Mouse (Mus musculus): ENCODE results near the gene Irak2. TPM values are rescaled to one million over a fixed set of nuclear protein-coding genes. Genes with fewer than 3 reads are reported as not detected.
A peak's percentile ranks its signal among the peaks of the same experiment; 100 is the strongest.

Gene Irak2
- polyA plus RNA-seq, 1 experiment from 2014 or later, result 15.6 TPM

- no peaks in the 10 kb centered on the region for H3K36me3 ChIP-seq (ENCODE audit: insufficient read depth, low read length)
- ATAC-seq, result no peak
- H3K27ac ChIP-seq (ENCODE audit: low read length), result no peak overlapping the region
- no peak for DNase-seq (ENCODE audit: low spot score)
- peaks cover 4% of the 10 kb centered on the region for H3K4me1 ChIP-seq (ENCODE audit: insufficient read depth, low read depth, low read length)
- 94% methylated on average over 3 of the region's 3 CpGs for WGBS
- no peak for TF ChIP-seq CTCF (IDR thresholded peaks at IDR 0.05)
- no peak for TF ChIP-seq EP300 (IDR thresholded peaks at IDR 0.05)
- no peak overlapping the region for H3K9ac ChIP-seq (replicated peaks; ENCODE audit: low read depth)
- no peak overlapping the region for H3K4me2 ChIP-seq (replicated peaks; ENCODE audit: low read depth, low read length)
- no peak overlapping the region for H3K4me3 ChIP-seq (ENCODE audit: low read depth, low read length)
- no peaks in the 10 kb centered on the region for H3K27me3 ChIP-seq (replicated peaks; ENCODE audit: insufficient read depth, low read length)
- H3K9me3 ChIP-seq (ENCODE audit: low read length), result no peaks in the 10 kb centered on the region
Measured at GRCm38 (mm10) chr6:113655475-113655874, 17.2 kb downstream of the Irak2 start.

DNA sequence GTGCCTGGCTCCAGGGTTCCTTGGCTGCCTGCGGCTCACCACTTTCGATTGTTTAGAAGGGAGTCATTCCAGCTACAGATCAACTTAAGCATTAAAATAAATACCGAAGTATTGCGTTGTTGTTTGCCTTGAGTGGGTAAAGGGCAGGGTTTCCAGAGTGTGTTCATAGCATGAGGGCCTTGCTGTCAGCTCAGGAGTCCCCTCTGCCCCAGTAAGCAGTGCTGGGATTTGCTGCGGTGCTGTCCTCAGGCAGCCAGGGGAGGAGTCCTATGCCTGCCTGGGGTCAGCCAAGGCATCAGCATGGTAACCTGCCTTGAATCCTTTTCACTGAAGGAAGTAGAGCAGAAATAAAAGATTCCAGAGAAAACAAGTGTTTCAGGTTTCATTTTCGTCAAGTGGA is 18.6 kb downstream of the Irak2 start:
- H3K4me3 ChIP-seq (ENCODE audit: low read depth, low read length), result no peak overlapping the region
- H3K27me3 ChIP-seq (replicated peaks; ENCODE audit: insufficient read depth, low read length), result no peaks in the 10 kb centered on the region
- H3K9me3 ChIP-seq (ENCODE audit: low read length), result no peaks in the 10 kb centered on the region
- ATAC-seq (peak; percentile 93), DNase-seq (ENCODE audit: low spot score) (peak; percentile 91)
- WGBS, result 55% methylated on average over 6 of the region's 6 CpGs
- TF ChIP-seq CTCF (IDR thresholded peaks at IDR 0.05) (no peak), EP300 (IDR thresholded peaks at IDR 0.05) (peak; percentile 73)
- H3K4me1 ChIP-seq (ENCODE audit: insufficient read depth, low read depth, low read length), result peaks cover 4% of the 10 kb centered on the region
- H3K9ac ChIP-seq (replicated peaks; ENCODE audit: low read depth), result no peak overlapping the region
- no peak overlapping the region for H3K4me2 ChIP-seq (replicated peaks; ENCODE audit: low read depth, low read length)
- peak overlapping the region; percentile 66 for H3K27ac ChIP-seq (ENCODE audit: low read length)
- no peaks in the 10 kb centered on the region for H3K36me3 ChIP-seq (ENCODE audit: insufficient read depth, low read length)

DNA sequence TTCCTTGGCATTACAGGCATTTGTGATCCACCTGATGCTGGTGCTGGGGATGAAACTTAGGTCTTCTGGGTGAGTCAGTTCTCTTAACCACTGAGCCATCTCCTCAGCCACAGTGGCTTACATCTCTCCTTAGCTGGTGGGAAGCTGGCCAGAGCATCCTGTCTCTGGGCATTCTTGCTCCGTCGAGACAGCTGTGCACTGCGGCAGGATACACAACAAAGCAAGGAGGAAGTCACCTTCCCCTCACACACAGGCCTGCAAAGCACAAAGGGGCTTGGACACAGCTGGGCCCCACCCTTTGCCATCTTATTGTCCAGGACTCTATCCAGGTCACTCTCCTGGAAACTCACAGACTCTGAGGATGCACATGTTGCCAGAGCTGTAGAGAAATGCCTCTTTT is 20.0 kb downstream of the Irak2 start:
- TF ChIP-seq CTCF (IDR thresholded peaks at IDR 0.05), result no peak
- TF ChIP-seq EP300 (IDR thresholded peaks at IDR 0.05), result no peak
- H3K4me1 ChIP-seq (ENCODE audit: insufficient read depth, low read depth, low read length), result peaks cover 4% of the 10 kb centered on the region
- 0 out of 2 replicates have a peak, but pooled peaks have one; percentile 3 for ATAC-seq
- WGBS, result 44% methylated on average over 3 of the region's 3 CpGs
- no peaks in the 10 kb centered on the region for H3K27me3 ChIP-seq (replicated peaks; ENCODE audit: insufficient read depth, low read length)
- H3K4me2 ChIP-seq (replicated peaks; ENCODE audit: low read depth, low read length), result no peak overlapping the region
- 0 out of 2 replicates have a peak overlapping the region, but pooled peaks have one; percentile 26 for H3K27ac ChIP-seq (ENCODE audit: low read length)
- H3K9ac ChIP-seq (replicated peaks; ENCODE audit: low read depth), result no peak overlapping the region
- H3K9me3 ChIP-seq (ENCODE audit: low read length), result no peaks in the 10 kb centered on the region
- H3K36me3 ChIP-seq (ENCODE audit: insufficient read depth, low read length), result no peaks in the 10 kb centered on the region
- no peak overlapping the region for H3K4me3 ChIP-seq (ENCODE audit: low read depth, low read length)
- DNase-seq (ENCODE audit: low spot score), result no peak

DNA sequence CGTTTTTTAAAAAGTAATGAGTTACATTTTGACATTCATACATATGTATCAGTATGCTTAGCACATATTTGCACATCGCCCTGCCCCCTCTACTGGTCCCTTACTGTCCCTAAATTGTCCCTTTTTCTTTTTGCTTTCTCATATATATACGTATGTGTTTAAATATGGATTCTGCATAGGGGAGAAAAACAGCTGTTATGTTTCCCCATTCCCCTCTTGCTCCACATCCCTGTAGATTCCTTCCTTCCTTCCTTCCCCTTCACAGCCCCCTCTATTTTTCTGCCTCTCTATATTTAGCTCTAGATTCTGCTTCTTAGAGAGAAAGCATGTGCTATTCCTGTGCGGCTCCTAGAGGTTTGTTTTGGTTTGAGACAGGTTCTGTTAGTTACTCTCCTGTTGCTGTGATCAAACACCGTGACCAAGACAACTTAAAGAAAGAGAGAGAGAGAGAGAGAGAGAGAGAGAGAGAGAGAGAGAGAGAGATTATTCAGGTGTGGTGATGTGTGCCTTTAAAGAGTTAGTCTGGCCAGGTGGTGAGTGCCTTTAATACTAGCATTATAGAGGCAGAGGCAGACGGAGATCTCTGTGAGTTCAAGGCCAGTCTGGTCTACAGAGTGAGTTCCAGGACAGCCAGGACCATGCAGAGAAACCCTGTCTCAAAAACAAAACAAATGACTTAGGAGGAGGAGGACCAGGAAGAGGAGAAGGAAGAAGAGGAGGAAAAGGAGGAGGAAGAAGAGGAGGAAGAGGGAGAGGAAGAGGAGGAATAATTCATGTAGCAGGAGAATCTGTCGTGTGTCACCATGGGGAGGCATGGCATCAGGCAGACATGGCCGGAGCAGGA is 21.6 kb downstream of the Irak2 start:
- ATAC-seq, result no peak
- Histone ChIP-seq H3K9me3 (ENCODE audit: low read length) (no peaks in the 10 kb centered on the region), H3K36me3 (ENCODE audit: insufficient read depth, low read length) (no peaks in the 10 kb centered on the region), H3K4me3 (ENCODE audit: low read depth, low read length) (no peak overlapping the region), H3K27ac (ENCODE audit: low read length) (peak overlapping the region; percentile 7; the same call in 1 of the 2 replicates), H3K4me1 (ENCODE audit: insufficient read depth, low read depth, low read length) (no peaks in the 10 kb centered on the region; the same call in 1 of the 2 replicates), H3K9ac (replicated peaks; ENCODE audit: low read depth) (no peak overlapping the region), H3K27me3 (replicated peaks; ENCODE audit: insufficient read depth, low read length) (no peaks in the 10 kb centered on the region), H3K4me2 (replicated peaks; ENCODE audit: low read depth, low read length) (no peak overlapping the region)
- peak; percentile 63 for DNase-seq (ENCODE audit: low spot score)
- no peak for TF ChIP-seq EP300 (IDR thresholded peaks at IDR 0.05)
- TF ChIP-seq CTCF (IDR thresholded peaks at IDR 0.05), result no peak
- WGBS, result 53% methylated on average over 8 of the region's 8 CpGs

- WGBS, result 60% methylated on average over 14 of the region's 14 CpGs
- H3K4me3 ChIP-seq (ENCODE audit: low read depth, low read length), result no peak overlapping the region
- peak overlapping the region; percentile 38; the same call in 1 of the 2 replicates for H3K27ac ChIP-seq (ENCODE audit: low read length)
- DNase-seq (ENCODE audit: low spot score) (no peak), ATAC-seq (no peak)
- H3K9ac ChIP-seq (replicated peaks; ENCODE audit: low read depth), result no peak overlapping the region
- H3K4me2 ChIP-seq (replicated peaks; ENCODE audit: low read depth, low read length), result no peak overlapping the region
- no peaks in the 10 kb centered on the region for H3K27me3 ChIP-seq (replicated peaks; ENCODE audit: insufficient read depth, low read length)
- no peaks in the 10 kb centered on the region for H3K9me3 ChIP-seq (ENCODE audit: low read length)
- TF ChIP-seq CTCF (IDR thresholded peaks at IDR 0.05) (no peak), EP300 (IDR thresholded peaks at IDR 0.05) (no peak)
- no peaks in the 10 kb centered on the region for H3K36me3 ChIP-seq (ENCODE audit: insufficient read depth, low read length)
- H3K4me1 ChIP-seq (ENCODE audit: insufficient read depth, low read depth, low read length), result no peaks in the 10 kb centered on the region; the same call in 1 of the 2 replicates
Measured at GRCm38 (mm10) chr6:113660492-113661352, 22.5 kb downstream of the Irak2 start.

Data from lung, postnatal 0 days (tissue).